Mouse (Mus musculus) intestine, postnatal 0 days (tissue): ENCODE measurements around the gene Dlg2. TPM values are rescaled to one million over a fixed set of nuclear protein-coding genes. Genes with fewer than 3 reads are reported as not detected.
A peak's percentile ranks its signal among the peaks of the same experiment; 100 is the strongest.

Source experiments
- ATAC-seq: fragments of 200-750 bp; cut with Nextera tagmentation; 2 replicates; pipeline ENCODE4 v1.8.0; 2017; ENCODE audit warnings: mild to moderate bottlenecking, moderate TSS enrichment, moderate library complexity
- H3K27ac ChIP-seq: fragments of 300-500 bp; sonication (generic); 2 replicates; pipeline ENCODE4 v1.5.1; 2014; ENCODE audit warnings: mild to moderate bottlenecking, low read depth, low read length, moderate library complexity
- H3K27me3 ChIP-seq: fragments of 300-500 bp; sonication (generic); replicated peaks from 2 replicates; pipeline ENCODE4 v1.6.1; 2014; ENCODE audit warnings: low read length, mixed read lengths; ENCODE audit not compliant: control insufficient read depth, insufficient read depth
- H3K36me3 ChIP-seq: fragments of 300-500 bp; sonication (generic); 2 replicates; pipeline ENCODE4 v1.6.1; 2014; ENCODE audit warnings: mild to moderate bottlenecking, moderate library complexity; ENCODE audit not compliant: control insufficient read depth, insufficient read depth
- H3K4me1 ChIP-seq: fragments of 300-500 bp; sonication (generic); replicated peaks from 2 replicates; pipeline ENCODE4 v1.6.1; 2014; ENCODE audit warnings: antibody characterized with exemption, low read length, mixed read lengths; ENCODE audit not compliant: control insufficient read depth, insufficient read depth
- H3K4me2 ChIP-seq: fragments of 300-500 bp; sonication (generic); replicated peaks from 2 replicates; pipeline ENCODE4 v1.6.1; 2014; ENCODE audit warnings: low read depth, mild to moderate bottlenecking, moderate library complexity
- H3K4me3 ChIP-seq: fragments of 300-500 bp; sonication (generic); 2 replicates; pipeline ENCODE4 v1.5.1; 2014; ENCODE audit warnings: low read depth, low read length
- H3K9ac ChIP-seq: fragments of 300-500 bp; sonication (generic); 2 replicates; pipeline ENCODE4 v1.6.1; 2014; ENCODE audit warnings: mild to moderate bottlenecking, low read depth, low read length
- H3K9me3 ChIP-seq: fragments of 300-500 bp; sonication (generic); 2 replicates; pipeline ENCODE4 v1.6.1; 2016; ENCODE audit warnings: mixed run types; ENCODE audit not compliant: control insufficient read depth
- CTCF ChIP-seq: sonication (generic); IDR thresholded peaks from 2 replicates; pipeline ENCODE4 v1.5.1; 2016; ENCODE audit warnings: low read depth, mild to moderate bottlenecking, control low read depth, antibody characterized with exemption, moderate library complexity
- WGBS: fragments of 180-500 bp; shearing (Covaris S2); extraction: QIAGEN DNeasy Blood & Tissue Kit; methylation state at CpG from one replicate; pipeline ENCODE4 v1.1.7; 2014; 5-methylcytosine and 5-hydroxymethylcytosine counted together
- polyA plus RNA-seq: library from polyadenylated mRNA; unstranded; fragments of >200 nt; fragmentation: Nextera tagmentation; extraction: Ambion mirVana; gene quantifications from 2 replicates; pipeline ENCODE4 v1.2.1, GENCODE M21; 2015

Dlg2 gene
- polyA plus RNA-seq, 1 experiment from 2014 or later: 1.1 TPM

GRCm38 (mm10) chr7:91557582-91557981 is 1081.1 kb downstream of the Dlg2 start:
- Histone ChIP-seq H3K27ac (no peak overlapping the region), H3K9me3 (no peaks in the 10 kb centered on the region), H3K4me3 (no peak overlapping the region), H3K4me2 (no peak overlapping the region), H3K4me1 (no peaks in the 10 kb centered on the region), H3K27me3 (no peaks in the 10 kb centered on the region), H3K9ac (no peak overlapping the region), H3K36me3 (no peaks in the 10 kb centered on the region)
- no peak for TF ChIP-seq CTCF
- no peak for ATAC-seq

- Histone ChIP-seq H3K36me3 (no peaks in the 10 kb centered on the region), H3K4me3 (no peak overlapping the region), H3K9me3 (no peaks in the 10 kb centered on the region), H3K27me3 (no peaks in the 10 kb centered on the region), H3K4me1 (no peaks in the 10 kb centered on the region), H3K4me2 (no peak overlapping the region), H3K27ac (no peak overlapping the region), H3K9ac (no peak overlapping the region)
- no peak for TF ChIP-seq CTCF
- no peak for ATAC-seq
Measured at GRCm38 (mm10) chr7:91567423-91567822, 1091.0 kb downstream of the Dlg2 start.

- TF ChIP-seq CTCF: no peak
- no peak overlapping the region for H3K27ac ChIP-seq
- H3K4me2 ChIP-seq: no peak overlapping the region
- H3K4me3 ChIP-seq: no peak overlapping the region
- no peaks in the 10 kb centered on the region for H3K9me3 ChIP-seq
- no peak overlapping the region for H3K9ac ChIP-seq
- ATAC-seq: no peak
- 94% methylated on average over 2 of the region's 2 CpGs for WGBS
- no peaks in the 10 kb centered on the region for H3K4me1 ChIP-seq
- H3K36me3 ChIP-seq: no peaks in the 10 kb centered on the region
- H3K27me3 ChIP-seq: no peaks in the 10 kb centered on the region
Measured at GRCm38 (mm10) chr7:91570969-91571368, 1094.5 kb downstream of the Dlg2 start.

GRCm38 (mm10) chr7:91572666-91573065 is 1096.2 kb downstream of the Dlg2 start:
- WGBS: 54% methylated on average over 2 of the region's 2 CpGs
- ATAC-seq: no peak
- Histone ChIP-seq H3K4me2 (no peak overlapping the region), H3K36me3 (no peaks in the 10 kb centered on the region), H3K27me3 (no peaks in the 10 kb centered on the region), H3K4me1 (no peaks in the 10 kb centered on the region), H3K9me3 (no peaks in the 10 kb centered on the region), H3K4me3 (no peak overlapping the region), H3K9ac (no peak overlapping the region), H3K27ac (no peak overlapping the region)
- TF ChIP-seq CTCF: no peak

GRCm38 (mm10) chr7:91573321-91573720 is 1096.8 kb downstream of the Dlg2 start:
- Histone ChIP-seq H3K4me3 (no peak overlapping the region), H3K9ac (no peak overlapping the region), H3K27me3 (no peaks in the 10 kb centered on the region), H3K9me3 (no peaks in the 10 kb centered on the region), H3K27ac (no peak overlapping the region), H3K4me1 (no peaks in the 10 kb centered on the region), H3K36me3 (no peaks in the 10 kb centered on the region), H3K4me2 (no peak overlapping the region)
- TF ChIP-seq CTCF: no peak
- no peak for ATAC-seq

GRCm38 (mm10) chr7:91576216-91576615 is 1099.7 kb downstream of the Dlg2 start:
- 85% methylated on average over 6 of the region's 6 CpGs for WGBS
- H3K27ac ChIP-seq: no peak overlapping the region
- H3K4me2 ChIP-seq: no peak overlapping the region
- H3K9me3 ChIP-seq: no peaks in the 10 kb centered on the region
- no peak overlapping the region for H3K4me3 ChIP-seq
- no peak overlapping the region for H3K9ac ChIP-seq
- no peak for ATAC-seq
- H3K4me1 ChIP-seq: no peaks in the 10 kb centered on the region
- H3K36me3 ChIP-seq: no peaks in the 10 kb centered on the region
- TF ChIP-seq CTCF: no peak
- no peaks in the 10 kb centered on the region for H3K27me3 ChIP-seq

- TF ChIP-seq CTCF: peak; percentile 46
- H3K4me3 ChIP-seq: no peak overlapping the region
Measured at GRCm38 (mm10) chr7:91582203-91582602, 1105.7 kb downstream of the Dlg2 start.

More at GRCm38 (mm10) chr7:91582203-91582602, 1105.7 kb downstream of the Dlg2 start:
- Histone ChIP-seq H3K27me3 (no peaks in the 10 kb centered on the region), H3K36me3 (no peaks in the 10 kb centered on the region), H3K27ac (no peak overlapping the region), H3K4me2 (no peak overlapping the region), H3K9ac (no peak overlapping the region), H3K9me3 (no peaks in the 10 kb centered on the region), H3K4me1 (no peaks in the 10 kb centered on the region)
- ATAC-seq: no peak
- 73% methylated on average over 2 of the region's 2 CpGs for WGBS
